Mouse (Mus musculus): Measurements from ENCODE around the gene Svbp. TPM values are rescaled to one million over a fixed set of nuclear protein-coding genes. Genes with fewer than 3 reads are reported as not detected.

Svbp gene
- total RNA-seq (2014; fragmentation: Nextera tagmentation) = 15.7 and 54.8 TPM in 2 replicates
- 23.4 and 125 TPM in 2 replicates for total RNA-seq (2017)

DNA sequence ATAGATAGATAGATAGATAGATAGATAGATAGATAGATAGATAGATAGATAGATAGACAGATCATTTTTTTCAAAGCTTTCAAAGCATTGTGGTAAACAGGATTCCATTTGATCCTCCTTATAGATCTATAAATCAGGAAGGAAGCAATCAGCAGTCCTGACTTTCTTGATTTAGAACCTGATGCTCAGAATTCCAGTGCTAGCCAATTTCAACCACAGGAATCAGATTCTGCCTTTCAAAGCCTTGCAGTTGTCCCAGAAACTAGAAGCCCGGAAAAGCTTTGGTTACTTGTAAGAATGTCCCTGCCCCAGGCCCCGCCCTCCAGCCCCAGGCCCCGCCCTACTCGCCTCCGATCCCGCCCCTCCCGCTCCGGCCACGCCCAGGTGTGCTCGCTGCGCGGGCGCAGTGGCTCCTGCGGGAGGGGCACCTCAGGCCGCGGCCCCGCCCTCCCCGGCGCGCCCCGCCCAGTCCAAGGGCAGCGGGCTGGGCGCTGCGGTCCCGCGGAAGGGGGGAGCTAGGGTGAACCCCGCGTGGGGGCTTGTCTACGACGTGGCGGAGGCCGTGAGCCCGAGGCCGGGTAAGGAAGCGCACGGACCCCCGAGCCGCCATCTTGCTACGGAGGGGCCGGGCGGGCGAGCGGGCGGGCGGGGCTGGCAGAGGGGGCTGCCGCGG, at the start of gene Svbp:
TSS of gene Svbp (plus strand) at position 398 of the 673 bp plus-strand sequence.
- ATAC-seq (replicated peaks; ENCODE audit: poor library complexity, severe bottlenecking) = peak; percentile 97

DNA sequence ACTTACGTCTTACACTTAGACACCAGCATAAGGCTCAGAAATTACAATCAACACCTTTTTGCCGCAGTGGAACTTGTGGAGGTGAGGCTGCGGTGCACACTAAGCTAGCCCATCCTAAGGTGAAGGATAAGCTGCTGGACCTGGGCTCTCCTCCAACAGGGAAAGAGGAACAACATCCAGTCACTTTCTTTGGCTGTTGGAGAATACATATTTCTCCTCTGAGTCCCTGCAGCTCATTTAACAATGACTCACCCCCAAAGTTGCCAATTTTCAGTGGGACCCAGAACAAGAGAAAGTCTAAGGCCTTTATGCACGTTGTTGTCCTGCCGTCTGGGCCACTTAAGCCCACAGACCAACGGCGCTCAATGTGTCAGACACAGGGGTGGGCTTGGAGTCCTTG, 48.3 kb upstream of the Svbp start:
- ATAC-seq (replicated peaks; ENCODE audit: poor library complexity, severe bottlenecking) = no peak

GRCm38 (mm10) chr4:119147347-119147746, 47.8 kb upstream of the Svbp start:
- no peak for ATAC-seq (replicated peaks; ENCODE audit: poor library complexity, severe bottlenecking)

- ATAC-seq (replicated peaks; ENCODE audit: poor library complexity, severe bottlenecking) = no peak
Observed at GRCm38 (mm10) chr4:119148741-119149140, 46.4 kb upstream of the Svbp start.

- 0 out of 2 replicates have a peak, but pooled peaks have one; percentile 27 for ATAC-seq (replicated peaks; ENCODE audit: poor library complexity, severe bottlenecking)
Observed at GRCm38 (mm10) chr4:119157186-119157585, 37.9 kb upstream of the Svbp start.

- ATAC-seq (replicated peaks; ENCODE audit: poor library complexity, severe bottlenecking) = no peak
Observed at GRCm38 (mm10) chr4:119157891-119158290, 37.2 kb upstream of the Svbp start.

DNA sequence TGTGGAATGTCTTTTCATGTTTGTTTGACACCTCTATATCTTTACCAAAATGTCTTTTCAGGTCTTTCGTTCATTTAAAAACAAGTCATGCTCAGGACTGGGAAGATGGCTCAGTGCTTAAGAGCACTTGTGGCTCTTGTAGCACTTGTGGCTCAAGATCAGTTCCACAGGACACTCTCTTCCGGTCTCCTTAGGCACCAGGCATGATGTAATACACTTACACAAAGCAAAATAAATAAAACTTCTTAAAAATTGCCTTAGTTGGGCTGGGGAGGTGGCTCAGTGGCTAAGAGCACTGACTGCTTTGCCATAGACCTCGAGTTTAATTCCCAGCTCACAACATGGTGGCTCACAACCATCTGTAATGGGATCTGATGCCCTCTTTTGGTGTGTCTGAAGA, 33.7 kb upstream of the Svbp start:
- ATAC-seq (replicated peaks; ENCODE audit: poor library complexity, severe bottlenecking) = no peak

DNA sequence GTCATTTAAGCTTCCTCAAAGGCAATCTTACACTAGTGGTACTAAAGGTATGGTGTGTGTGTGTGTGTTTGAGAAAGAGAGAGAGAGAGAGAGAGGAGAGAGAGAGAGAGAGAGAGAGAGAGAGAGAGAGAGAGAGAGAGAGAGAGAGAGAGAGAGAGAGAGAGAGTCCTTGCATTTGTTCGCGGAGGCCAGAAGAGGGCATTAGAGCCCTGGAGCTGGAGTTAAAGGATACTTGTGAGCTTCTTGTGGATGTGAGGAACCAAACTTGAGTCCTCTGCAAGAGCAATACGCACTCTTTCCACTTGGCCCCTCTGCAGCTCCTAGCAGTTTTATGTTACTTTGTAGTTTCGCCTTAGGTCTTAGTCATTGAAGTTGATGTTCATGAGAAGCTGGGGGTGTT, 32.1 kb upstream of the Svbp start:
- ATAC-seq (replicated peaks; ENCODE audit: poor library complexity, severe bottlenecking) = no peak

DNA sequence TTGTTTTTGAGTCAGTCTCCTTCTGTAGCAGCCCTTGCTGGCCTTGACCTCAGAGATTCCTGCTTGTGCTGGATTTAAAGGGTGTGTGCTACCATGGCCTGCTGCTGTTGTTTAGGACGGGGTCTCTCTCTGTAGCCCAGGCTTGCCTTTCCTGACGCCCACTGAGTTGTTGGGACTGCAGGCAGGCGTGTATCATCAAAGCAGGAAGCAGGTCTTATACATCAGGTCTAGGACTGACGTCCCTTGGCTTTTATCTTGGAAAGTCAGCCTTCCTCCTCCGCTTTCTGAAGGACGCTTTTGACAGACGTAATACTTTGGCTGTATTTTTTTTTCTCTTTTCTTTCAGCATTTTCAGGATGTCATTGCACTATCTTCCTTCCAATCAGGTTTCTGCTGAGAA, 29.2 kb upstream of the Svbp start:
- no peak for ATAC-seq (replicated peaks; ENCODE audit: poor library complexity, severe bottlenecking)

- no peak for ATAC-seq (replicated peaks; ENCODE audit: poor library complexity, severe bottlenecking)
Observed at GRCm38 (mm10) chr4:119167068-119167467, 28.0 kb upstream of the Svbp start.

- ATAC-seq (replicated peaks; ENCODE audit: poor library complexity, severe bottlenecking) = peak; percentile 92
Observed at GRCm38 (mm10) chr4:119167663-119168062, 27.4 kb upstream of the Svbp start.

GRCm38 (mm10) chr4:119172919-119173650, 22.0 kb upstream of the Svbp start:
- ATAC-seq (replicated peaks; ENCODE audit: poor library complexity, severe bottlenecking) = 0 out of 2 replicates have a peak, but pooled peaks have one; percentile 4

GRCm38 (mm10) chr4:119173851-119174453, 21.2 kb upstream of the Svbp start, which contains the start of gene Zfp691:
Gene Zfp691, minus strand, starts transcription at chr4:119174195.
- peak; percentile 97 for ATAC-seq (replicated peaks; ENCODE audit: poor library complexity, severe bottlenecking)

DNA sequence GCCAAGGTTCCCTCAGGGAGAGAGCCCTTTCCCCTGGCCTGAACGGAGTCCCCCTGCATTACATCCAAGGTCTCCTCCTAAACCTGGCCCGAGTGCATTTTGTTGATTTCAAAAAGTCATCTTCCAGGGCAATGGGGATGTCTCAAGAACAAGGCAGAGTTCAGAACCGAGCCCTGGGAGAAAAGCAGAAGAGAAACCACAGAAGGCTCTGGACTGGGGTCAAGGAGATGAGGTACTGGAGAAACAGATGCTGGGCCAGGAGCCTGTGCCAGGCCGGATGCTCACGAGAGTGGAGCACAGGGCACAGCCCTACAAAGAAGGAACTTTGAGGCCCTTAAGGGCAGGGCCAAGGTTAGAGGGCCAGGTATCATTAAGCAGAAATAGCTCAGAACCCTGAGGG, 17.4 kb upstream of the Svbp start:
- ATAC-seq (replicated peaks; ENCODE audit: poor library complexity, severe bottlenecking) = peak; percentile 21

DNA sequence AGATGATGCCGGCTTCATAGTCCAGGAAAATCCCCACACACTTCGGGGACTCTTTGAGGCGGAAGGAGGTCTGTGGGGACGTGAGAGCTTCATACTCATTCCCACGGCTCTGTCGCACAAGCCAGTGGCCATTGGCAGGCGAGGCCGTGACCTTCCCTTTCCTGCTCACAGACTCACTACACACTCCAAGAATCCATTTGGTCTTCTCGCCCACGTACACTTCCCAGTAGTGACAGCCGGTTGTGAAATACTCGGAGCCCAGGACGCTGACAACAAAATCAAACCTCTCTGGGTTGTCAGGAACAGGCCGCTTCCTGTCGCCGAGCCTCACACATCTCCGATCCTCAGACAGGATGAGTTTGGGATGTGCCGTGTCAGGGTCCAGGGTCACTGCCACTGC, 16.8 kb upstream of the Svbp start:
- no peak for ATAC-seq (replicated peaks; ENCODE audit: poor library complexity, severe bottlenecking)

GRCm38 (mm10) chr4:119180133-119180707, 14.9 kb upstream of the Svbp start:
- no peak for ATAC-seq (replicated peaks; ENCODE audit: poor library complexity, severe bottlenecking)

- ATAC-seq (replicated peaks; ENCODE audit: poor library complexity, severe bottlenecking) = peak; percentile 89
Observed at GRCm38 (mm10) chr4:119181456-119181855, 13.7 kb upstream of the Svbp start.

DNA sequence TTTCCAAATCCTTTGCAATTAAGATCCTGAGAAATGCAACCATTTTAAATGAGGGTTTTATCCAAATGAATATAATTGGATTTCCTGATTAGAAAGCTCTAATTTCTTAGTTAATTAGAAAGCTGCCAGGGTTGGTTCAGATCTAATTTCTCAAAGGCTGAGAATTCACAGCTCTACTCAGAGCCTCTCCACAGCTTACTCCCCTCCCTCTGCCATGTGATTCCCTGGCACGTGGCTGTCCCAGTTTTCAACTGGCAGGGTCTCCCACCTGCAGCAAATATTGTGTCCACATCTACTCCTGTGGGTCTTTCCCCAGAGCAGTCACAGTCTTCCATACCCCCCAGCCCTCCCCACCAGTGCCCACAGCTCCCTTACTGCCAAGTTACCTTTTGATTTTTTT, 11.6 kb upstream of the Svbp start:
- ATAC-seq (replicated peaks; ENCODE audit: poor library complexity, severe bottlenecking) = no peak

GRCm38 (mm10) chr4:119185771-119186170, 9.3 kb upstream of the Svbp start:
- ATAC-seq (replicated peaks; ENCODE audit: poor library complexity, severe bottlenecking) = no peak

- ATAC-seq (replicated peaks; ENCODE audit: poor library complexity, severe bottlenecking) = peak; percentile 85
Observed at GRCm38 (mm10) chr4:119188060-119188785, 6.9 kb upstream of the Svbp start.
